Mouse (Mus musculus) adrenal gland, adult (tissue): ENCODE measurements around the gene Myoz1.

Source experiments
- DNase-seq, 2 experiments: peaks; one replicate each; pipeline ENCODE4 v3.0.0; 2022 to 2023; ENCODE audit warnings: low spot score in 1 of 2; ENCODE audit not compliant: inconsistent age in 2 of 2

Myoz1 gene

DNA sequence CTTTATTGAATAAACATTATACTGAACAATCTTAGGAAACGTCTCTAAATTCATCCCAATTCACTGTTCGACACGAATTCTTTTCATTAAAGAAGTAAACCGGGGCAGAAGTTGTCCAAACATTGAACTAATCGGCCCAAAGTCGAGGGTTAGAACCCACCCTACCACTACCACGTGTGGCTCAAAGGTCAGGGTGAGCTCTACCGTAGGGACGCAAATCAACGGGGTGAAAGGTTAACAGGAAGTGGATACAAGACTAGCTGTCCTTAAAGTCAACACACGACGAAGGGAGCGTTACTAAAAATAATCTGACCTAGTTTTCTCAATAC lies 17.4 kb upstream of the Myoz1 start:
- peak in 1 of 2 experiments; percentile 63 for DNase-seq

DNA sequence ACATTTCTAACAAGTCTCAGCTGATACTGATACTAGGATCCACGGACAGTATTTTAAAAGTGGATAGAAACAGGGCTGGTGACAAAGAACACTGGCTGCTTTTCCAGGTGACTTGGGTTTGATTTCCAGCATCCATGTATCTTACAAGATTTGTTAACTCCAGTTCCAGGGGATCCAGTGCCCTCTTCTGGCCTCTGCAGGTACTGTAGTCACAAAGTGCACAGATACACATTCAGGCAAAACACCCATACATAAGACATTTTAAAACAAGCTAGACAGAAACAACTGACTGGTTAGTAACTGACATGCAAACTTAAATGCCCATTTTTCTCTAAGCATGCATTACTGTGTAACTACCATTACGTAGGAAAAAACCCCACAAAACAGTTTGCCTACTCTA lies 16.6 kb upstream of the Myoz1 start:
- peak in 1 of 2 experiments; percentile 64 for DNase-seq

DNA sequence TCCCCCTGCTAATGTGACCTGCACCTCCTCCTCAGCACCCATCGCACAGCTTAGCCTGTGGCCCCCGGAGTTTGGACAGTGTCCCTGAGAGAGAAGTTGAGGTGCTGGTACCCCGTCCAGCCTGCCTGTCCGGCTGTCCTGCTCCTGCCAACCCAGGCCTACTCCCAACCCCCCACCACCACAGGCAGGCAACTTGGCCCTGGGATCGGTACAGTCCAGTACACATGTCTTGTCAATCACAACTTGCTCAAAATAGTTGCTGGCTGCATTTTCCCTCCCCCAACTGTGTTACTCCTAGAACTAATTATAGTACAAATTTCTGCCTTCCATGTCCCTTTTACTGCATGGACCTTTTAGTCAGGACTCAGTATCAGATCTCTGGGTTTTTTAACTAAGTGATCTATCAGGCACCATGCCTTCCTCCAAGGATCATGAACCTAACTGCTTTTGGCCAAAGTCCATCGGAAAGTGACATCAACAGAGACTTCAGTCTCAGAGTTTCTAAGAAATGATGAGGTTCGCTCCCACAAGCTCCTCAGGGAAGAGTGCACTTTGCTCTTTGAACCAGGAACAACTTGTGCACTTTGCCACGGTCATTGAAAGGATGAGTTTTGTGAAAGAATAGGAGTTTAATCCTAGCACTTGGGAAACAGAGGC lies 11.9 kb upstream of the Myoz1 start, which contains the start of gene Synpo2l:
Synpo2l (minus strand) TSS at position 201 of the 657 bp plus-strand sequence.
- no peak for DNase-seq

GRCm38 (mm10) chr14:20667469-20667868 lies 11.1 kb upstream of the Myoz1 start:
- no peak for DNase-seq

DNA sequence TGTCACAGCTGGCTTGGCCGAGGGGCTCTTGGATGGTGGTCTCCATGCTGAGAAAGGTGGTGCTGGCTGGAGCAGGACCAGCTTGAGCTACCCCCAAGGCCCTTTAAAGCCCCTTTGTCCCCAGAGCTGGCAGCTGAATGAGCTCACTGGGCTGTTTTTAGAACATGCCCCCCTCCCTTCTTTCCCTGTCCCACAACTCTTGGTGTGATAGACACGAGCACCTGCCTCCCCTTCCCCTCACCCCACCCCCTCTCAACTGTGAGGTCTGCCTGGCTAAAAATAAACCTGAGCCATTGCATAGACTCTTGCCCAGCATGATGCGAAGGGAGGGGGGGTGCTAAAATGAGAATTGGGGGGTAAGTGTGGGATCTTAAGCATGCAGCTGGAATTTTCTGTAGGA lies 8.1 kb upstream of the Myoz1 start:
- no peak for DNase-seq

DNA sequence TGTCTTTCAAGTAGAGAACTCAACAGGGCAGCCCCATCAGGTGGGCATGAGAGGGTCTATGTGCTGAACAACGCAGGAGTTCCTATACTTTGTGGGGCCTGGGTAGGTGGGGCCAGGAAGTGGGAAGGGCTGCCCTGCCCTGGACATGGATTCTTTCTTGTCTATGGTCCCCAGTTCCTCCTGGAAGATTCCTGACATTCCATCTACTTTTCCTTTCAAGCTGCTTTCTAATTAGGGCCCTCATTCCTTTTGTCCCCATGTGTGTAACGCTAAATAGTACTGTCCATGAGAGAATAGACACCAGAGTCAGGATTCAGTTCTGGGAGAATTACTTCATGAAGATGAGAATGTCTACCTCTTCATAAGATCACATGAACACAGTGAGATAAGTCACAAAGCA lies 7.3 kb upstream of the Myoz1 start:
- DNase-seq, result no peak

- no peak for DNase-seq
These were observed 6.4 kb upstream of the Myoz1 start for GRCm38 (mm10) chr14:20662740-20663139.

DNA sequence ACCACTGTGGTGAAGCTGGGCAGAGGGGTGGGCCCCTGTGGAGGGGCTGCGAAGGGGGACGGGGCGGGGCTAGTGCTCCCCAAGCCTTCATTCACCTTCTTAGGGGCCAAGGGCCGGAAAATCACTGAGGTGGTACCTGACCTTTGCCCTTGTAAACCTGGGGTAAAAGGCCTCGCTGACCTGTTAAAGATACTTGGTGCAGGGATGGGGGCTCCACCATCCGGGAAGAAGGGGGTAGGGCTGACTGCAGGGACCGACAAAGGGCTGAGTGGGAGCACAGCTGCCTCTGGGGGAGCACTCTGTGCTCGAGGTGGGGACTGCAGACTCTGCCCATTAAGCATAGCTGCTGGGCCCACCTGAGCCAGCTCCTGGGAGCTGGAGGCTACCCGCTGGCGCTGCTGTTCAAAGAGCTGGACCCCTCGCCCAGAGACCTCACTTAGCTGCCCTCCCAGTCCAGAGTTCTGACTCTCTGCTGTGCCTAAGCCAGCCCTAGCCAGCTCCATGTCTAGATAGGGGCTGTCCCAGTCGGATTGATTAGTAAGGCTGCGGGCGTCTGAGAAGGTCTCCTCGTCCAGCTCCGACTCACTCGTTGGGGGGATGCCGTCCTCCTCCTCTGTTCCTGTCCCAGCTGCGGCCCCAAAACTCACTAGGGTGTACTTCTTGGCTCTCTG lies 5.5 kb upstream of the Myoz1 start:
- DNase-seq, result no peak

DNA sequence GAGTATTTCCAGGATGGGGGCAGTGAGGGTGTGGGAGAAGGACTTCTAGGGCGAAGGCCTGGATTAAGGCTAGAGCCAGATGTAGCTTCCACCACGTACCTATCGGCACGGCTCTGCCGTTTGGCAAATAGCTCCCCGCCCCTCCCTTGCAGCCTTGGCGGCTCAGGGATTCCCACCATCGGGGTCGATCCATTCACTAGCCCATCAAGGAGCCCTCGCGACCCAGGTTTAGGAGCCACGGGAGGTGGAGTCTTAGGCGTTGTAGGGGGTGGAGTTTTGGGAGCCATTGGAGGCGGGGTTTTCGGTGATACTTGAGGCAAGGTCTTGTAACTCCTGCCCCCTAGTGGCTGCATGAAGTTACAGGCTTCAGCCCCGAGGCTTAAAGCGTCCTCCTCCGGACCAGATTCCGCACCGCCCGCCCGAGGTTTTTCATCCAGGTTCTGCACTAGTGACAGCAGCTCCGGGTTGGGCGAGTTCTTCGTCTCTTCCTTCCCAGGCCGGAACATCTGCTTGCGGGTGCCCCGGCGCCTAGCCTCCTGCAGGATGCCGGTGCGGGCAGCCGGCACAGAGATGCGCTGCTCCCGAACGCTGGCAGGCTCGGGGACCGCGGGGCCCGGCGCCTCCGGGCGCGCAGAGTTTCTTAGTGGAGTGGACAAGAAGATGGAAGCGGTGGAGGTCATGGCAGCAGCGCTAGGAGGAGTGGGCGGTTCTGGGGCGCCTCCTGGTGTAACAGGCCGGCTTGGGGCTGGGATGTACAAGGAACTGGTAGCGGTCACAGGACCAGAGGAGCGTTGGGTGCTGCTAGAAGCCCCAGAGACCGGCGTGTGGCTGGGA lies 4.7 kb upstream of the Myoz1 start:
- peak; percentile 93 to 98 for DNase-seq

DNA sequence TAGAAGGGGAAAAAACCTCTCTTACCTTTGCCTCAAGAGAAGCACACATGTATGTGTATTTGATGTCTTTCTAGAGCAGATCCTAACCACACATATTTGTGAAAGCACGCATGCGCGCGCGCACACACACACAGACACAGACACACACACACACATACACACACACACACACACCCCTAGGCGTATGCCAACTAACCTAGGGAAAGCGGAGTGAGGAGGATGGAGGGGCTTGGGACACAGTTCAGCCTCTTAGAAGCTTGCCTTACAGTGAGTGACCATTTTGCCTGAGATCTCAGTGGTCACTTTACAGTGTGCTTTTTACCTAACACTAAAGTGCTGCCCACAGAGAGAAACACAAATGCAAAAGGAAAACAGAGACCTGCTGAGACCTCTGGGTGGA lies 3.3 kb upstream of the Myoz1 start:
- DNase-seq, result no peak

DNA sequence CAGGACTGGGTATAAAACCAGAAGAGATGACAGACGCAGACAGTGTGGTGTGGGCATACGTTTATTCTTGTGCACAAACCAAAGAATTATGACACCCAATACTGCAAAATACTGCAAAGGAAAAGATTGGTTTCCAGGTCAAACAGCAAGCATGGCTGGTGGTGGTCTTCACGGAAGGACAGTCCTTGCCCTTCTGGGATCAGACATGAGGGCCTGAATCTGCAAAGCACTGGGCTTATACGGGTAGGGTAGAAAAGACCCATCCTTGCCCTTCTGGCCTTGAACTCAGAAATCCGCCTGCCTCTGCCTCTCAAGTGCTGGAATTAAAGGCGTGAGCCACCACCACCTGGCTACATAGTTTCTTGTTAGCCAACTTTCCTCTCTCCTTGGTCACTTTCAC lies 2.6 kb upstream of the Myoz1 start:
- DNase-seq, result no peak

- peak in 1 of 2 experiments; percentile 82 for DNase-seq
These were observed 2.0 kb upstream of the Myoz1 start for GRCm38 (mm10) chr14:20658326-20658725.

GRCm38 (mm10) chr14:20655731-20656130 lies 609 bp downstream of the Myoz1 start:
- no peak for DNase-seq

DNA sequence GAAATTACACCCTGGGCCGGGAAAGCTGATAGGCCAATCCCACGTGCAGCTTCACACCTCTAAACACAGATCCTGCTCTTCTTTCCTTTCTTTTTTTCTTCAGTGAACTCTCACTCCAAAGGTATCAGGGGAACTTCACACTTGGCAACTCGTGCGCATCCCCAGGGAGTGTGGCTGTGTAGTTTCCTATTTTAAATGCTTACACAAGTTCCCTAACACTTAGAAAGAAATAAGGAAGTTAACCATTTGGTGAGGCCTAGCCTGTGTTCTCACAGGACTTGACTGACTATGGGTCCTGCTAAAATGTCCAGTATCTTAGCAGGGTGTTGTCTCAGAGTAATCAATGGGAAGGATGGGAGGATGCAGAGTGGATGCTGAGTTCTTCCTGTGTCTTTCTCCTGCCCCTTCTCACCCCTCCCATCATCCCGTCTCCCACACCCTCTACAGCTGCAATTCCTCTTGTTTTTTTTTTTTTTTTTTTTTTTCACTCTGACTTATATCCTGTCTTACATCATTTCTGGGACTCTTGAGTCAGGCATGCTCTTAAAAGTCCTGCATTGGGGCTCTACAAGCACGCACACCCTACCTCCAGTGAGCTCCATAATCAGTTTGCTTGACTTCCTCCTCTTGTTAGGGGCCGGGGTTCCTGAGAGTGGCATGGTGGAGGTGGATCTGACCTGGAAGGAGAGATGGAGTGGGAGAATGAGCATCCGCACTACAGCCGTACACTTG lies 1.5 kb downstream of the Myoz1 start:
- DNase-seq, result no peak

DNA sequence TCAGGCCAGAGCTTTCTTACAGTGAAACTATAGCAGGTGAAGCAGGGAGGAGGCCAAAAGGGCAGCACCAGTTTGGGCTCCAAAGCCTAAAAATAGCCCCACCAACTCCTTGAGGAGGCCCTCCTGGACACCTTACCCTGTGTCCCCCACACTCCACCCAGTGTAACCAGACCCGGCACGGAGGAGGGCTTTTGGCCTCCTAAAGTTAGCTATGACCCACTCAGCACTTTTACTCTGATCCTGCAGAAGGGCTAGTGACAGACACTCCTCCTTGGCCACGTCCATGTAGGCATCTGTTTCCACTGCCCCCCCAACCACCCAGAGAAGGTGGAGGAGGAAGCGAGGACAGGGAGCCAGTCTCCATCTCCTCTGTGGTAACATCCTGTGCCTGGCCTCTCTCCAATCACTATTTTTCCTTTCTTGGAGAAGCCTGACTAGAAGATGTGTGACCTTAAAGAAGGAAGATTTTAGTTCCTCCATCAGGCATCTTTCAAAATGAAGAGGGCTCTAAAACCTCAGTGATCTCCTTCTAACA lies 4.6 kb downstream of the Myoz1 start:
- DNase-seq, result no peak

DNA sequence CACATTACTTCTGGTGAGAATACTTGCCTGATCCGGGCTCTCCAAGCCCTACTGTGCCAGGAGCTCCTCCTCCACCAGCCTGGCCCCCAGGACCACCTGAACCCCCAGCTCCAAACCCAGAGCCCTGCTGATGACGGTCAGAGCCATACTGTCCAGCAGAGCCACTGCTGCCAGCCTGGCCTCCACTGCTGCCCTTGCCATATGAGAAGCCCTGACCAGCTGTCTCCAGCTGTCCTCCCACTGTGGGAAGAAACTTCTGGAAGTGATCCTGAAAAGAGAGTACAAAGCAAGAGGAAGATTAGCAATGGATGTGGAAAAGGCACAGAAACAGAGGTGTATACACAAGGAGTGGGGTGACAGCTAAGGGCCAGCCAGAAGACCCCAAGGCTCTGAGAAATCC lies 5.3 kb downstream of the Myoz1 start:
- no peak for DNase-seq

- DNase-seq, result no peak
These were observed 10.0 kb downstream of the Myoz1 start for GRCm38 (mm10) chr14:20646381-20646780.

- no peak for DNase-seq
These were observed 10.8 kb downstream of the Myoz1 start for GRCm38 (mm10) chr14:20645547-20645946.

DNA sequence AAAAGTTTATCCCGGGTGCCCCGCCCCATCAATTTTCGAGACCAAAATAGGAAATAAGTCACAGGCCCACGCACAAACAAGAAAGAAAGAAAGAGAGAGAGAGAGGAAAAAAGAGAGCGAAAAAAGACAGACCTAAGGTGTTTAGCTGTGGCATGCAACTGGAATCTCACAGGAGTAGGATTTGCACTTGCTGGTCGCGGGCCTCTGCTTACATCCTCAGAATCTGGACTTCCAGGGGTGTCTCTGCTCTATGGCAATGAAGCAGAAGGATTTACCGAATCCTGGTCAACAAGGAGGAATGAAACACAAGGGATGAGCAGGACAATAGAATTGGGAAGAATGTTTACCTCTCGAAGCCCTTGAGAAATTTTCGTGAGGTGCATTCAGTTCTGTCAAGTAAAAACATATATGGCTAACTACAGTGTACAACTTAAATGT lies 14.9 kb downstream of the Myoz1 start:
- DNase-seq, result no peak

GRCm38 (mm10) chr14:20640644-20641437 lies 15.5 kb downstream of the Myoz1 start, which contains the start of gene Usp54:
Gene Usp54 (minus strand): TSS chr14:20641063.
- peak; percentile 98 to 99 for DNase-seq
